Mouse (Mus musculus) kidney, embryonic 15.5 days (tissue): ENCODE measurements at regions not wholly inside any gene's neighbourhood (a gene's known extent, or its start where the extent isn't known, plus 50 kb on each side); places are given as distances from the start of the nearest gene placed in this dataset.
A peak's percentile ranks its signal among the peaks of the same experiment; 100 is the strongest.

Source experiments
- ATAC-seq: fragments of 200-750 bp; cut with Nextera tagmentation; replicated peaks from 2 replicates; pipeline ENCODE4 v1.8.0; 2017; ENCODE audit warnings: moderate TSS enrichment; ENCODE audit not compliant: low FRiP score
- H3K27ac ChIP-seq: fragments of 300-500 bp; sonication (generic); 2 replicates; pipeline ENCODE4 v1.5.1; 2015; ENCODE audit warnings: mild to moderate bottlenecking, inconsistent platforms
- H3K27me3 ChIP-seq: fragments of 300-500 bp; sonication (generic); 2 replicates; pipeline ENCODE4 v1.6.1; 2015; ENCODE audit warnings: inconsistent platforms
- H3K36me3 ChIP-seq: fragments of 300-500 bp; sonication (generic); 2 replicates; pipeline ENCODE4 v1.6.1; 2015; ENCODE audit warnings: inconsistent platforms
- H3K4me1 ChIP-seq: fragments of 300-500 bp; sonication (generic); 2 replicates; pipeline ENCODE4 v1.6.1; 2015; ENCODE audit warnings: inconsistent platforms
- H3K4me2 ChIP-seq: fragments of 300-500 bp; sonication (generic); 2 replicates; pipeline ENCODE4 v1.6.1; 2015; ENCODE audit warnings: moderate library complexity, mild to moderate bottlenecking, inconsistent platforms
- H3K4me3 ChIP-seq: fragments of 300-500 bp; sonication (generic); replicated peaks from 2 replicates; pipeline ENCODE4 v1.5.1; 2015; ENCODE audit warnings: mild to moderate bottlenecking, inconsistent platforms
- H3K9ac ChIP-seq: fragments of 300-500 bp; sonication (generic); 2 replicates; pipeline ENCODE4 v1.6.1; 2015; ENCODE audit warnings: mild to moderate bottlenecking, inconsistent platforms
- H3K9me3 ChIP-seq: fragments of 300-500 bp; sonication (generic); replicated peaks from 2 replicates; pipeline ENCODE4 v1.6.1; 2016; ENCODE audit warnings: inconsistent platforms
- WGBS: fragments of 180-500 bp; shearing (Covaris S2); methylation state at CpG from one replicate; pipeline ENCODE4 v1.1.7; 2015; ENCODE audit warnings: mixed read lengths; 5-methylcytosine and 5-hydroxymethylcytosine counted together

DNA sequence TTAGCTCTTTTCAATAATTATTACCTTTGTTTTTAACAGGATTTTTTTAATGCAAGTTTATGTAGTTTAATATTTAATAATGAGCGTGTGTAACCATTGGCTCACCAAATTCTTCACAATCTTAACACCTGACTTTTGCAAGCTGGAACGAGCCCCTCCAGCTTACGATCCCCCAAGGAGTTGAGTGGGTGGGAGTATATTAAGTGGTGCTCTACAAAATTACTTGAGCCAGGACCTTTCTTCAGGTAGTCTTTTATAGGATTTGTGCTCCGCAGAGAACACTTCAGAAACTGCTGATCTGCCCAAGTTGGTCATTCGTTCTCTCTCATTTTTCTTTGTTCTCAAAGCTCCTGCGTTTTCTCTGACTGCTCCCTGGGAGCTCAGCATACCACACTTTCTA is 144.5 kb upstream of the Tab2 start:
- no peak overlapping the region for H3K4me3 ChIP-seq
- WGBS, result 66% methylated on average over 6 of the region's 6 CpGs
- no peak overlapping the region for H3K9ac ChIP-seq
- no peak overlapping the region for H3K27ac ChIP-seq
- H3K36me3 ChIP-seq, result no peaks in the 10 kb centered on the region
- H3K27me3 ChIP-seq, result no peaks in the 10 kb centered on the region
- H3K9me3 ChIP-seq, result peaks cover 8% of the 10 kb centered on the region; the same call in 1 of the 2 replicates
- H3K4me1 ChIP-seq, result no peaks in the 10 kb centered on the region
- ATAC-seq, result no peak
- H3K4me2 ChIP-seq, result no peak overlapping the region

DNA sequence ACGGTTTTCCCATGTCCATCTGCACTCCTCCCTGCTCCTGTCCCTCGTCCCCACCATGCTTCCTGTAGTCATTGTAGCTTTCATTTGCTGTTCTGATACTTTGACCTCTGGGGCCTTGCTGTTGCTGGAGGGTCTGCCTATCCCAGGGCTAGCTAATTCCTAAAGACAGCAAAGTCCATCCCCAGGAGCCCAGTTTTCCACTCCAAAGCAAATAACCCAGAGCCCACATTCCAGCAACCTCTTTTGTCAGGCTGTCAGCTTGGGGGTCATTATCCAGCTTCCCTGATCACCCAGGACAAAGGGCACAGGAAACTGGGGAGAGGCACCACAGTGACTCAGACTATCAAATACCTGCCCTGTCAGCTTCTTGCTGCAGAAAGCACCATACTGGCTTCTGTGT is 139.9 kb upstream of the Tab2 start:
- Histone ChIP-seq H3K9me3 (no peaks in the 10 kb centered on the region; the same call in 1 of the 2 replicates), H3K4me1 (no peaks in the 10 kb centered on the region), H3K27me3 (no peaks in the 10 kb centered on the region), H3K4me3 (no peak overlapping the region), H3K9ac (no peak overlapping the region), H3K36me3 (no peaks in the 10 kb centered on the region), H3K4me2 (no peak overlapping the region), H3K27ac (no peak overlapping the region)
- 35% methylated on average over 2 of the region's 2 CpGs for WGBS
- ATAC-seq, result 0 out of 2 replicates have a peak, but pooled peaks have one; percentile 22

DNA sequence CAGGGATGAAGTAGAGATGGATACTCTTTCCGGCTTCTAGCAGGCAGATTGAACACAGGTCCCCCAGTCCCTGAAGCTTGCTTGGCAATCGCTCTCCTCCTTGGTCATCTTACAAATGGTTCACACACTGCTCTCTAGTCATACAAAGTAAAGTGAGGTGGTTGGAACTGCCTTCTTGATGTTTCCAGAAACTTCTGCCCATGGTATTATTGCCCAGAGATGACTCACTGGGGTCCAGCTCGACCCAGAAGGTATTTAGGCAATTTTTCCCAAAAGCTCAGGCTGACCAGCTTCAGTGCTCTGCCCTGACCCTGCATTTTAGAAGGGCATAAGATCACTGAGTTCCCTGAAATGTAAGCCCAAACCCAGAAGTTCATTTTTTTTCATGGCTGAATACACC is 139.2 kb upstream of the Tab2 start:
- ATAC-seq, result no peak
- no peak overlapping the region for H3K4me2 ChIP-seq
- H3K36me3 ChIP-seq, result no peaks in the 10 kb centered on the region
- no peak overlapping the region for H3K9ac ChIP-seq
- H3K4me3 ChIP-seq, result no peak overlapping the region
- H3K9me3 ChIP-seq, result no peaks in the 10 kb centered on the region; the same call in 1 of the 2 replicates
- H3K4me1 ChIP-seq, result no peaks in the 10 kb centered on the region
- H3K27me3 ChIP-seq, result no peaks in the 10 kb centered on the region
- WGBS, result 88% methylated on average over 3 of the region's 3 CpGs
- H3K27ac ChIP-seq, result no peak overlapping the region

DNA sequence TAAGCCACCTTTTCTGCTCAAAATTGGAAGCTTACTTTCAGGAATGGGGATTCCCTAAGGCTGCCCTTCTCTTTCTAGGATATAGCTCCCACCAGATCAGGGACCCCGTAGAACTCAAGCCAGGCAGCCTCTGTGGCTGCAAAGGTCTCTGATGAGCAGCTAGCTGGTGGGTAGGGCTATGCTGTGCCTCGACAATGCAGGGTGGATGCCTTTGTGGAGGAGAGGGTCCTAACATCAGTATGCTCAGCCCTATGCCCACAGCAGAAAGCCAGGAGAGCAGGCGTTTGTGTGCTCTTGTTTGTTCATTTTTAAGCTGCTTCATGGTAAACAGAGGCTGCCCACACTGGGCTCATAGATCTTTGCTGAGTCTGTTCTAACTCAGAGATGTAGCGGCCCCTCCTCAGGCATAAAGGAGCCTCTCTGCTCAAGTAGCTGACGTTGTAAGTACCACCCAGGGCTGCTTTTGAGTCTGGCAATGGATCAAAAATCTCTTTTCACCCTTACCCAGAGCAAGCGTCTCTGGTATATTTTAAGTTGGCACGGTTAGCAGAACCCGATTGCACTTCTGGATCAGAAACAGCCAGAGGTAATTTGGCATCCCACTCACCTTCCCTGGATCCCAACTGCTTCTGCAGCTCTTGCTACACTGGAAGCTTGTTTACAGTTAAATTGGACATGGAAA is 136.0 kb upstream of the Tab2 start:
- H3K4me1 ChIP-seq, result peaks cover 9% of the 10 kb centered on the region; the same call in 1 of the 2 replicates
- no peak overlapping the region for H3K9ac ChIP-seq
- H3K4me2 ChIP-seq, result no peak overlapping the region
- no peaks in the 10 kb centered on the region for H3K9me3 ChIP-seq
- H3K4me3 ChIP-seq, result no peak overlapping the region
- no peaks in the 10 kb centered on the region for H3K27me3 ChIP-seq
- H3K27ac ChIP-seq, result no peak overlapping the region
- no peaks in the 10 kb centered on the region for H3K36me3 ChIP-seq
- WGBS, result 71% methylated on average over 8 of the region's 8 CpGs
- ATAC-seq, result no peak

DNA sequence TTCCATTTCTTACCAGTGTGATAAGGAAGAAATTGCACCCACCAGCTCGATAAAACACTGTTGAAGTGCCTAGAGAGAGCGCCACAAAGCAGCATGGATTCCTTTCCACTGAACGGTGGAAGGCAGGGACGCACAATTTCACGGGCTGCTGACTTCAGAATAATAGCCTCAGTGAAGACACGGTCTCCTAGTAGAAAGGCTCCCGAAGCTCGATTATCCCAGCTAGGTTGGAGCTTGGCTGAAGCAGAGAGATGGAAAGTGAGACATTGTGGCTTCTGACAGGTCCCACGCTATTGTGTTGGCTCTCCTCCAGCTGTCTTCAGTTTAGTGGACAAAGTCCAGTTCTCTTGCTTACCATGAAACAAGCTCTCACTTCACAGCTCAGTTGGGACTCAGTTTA is 133.3 kb upstream of the Tab2 start:
- Histone ChIP-seq H3K36me3 (no peaks in the 10 kb centered on the region), H3K27me3 (no peaks in the 10 kb centered on the region), H3K4me1 (peaks cover 9% of the 10 kb centered on the region; the same call in 1 of the 2 replicates), H3K4me2 (peak overlapping the region; percentile 18; the same call in 1 of the 2 replicates), H3K27ac (peak overlapping the region; percentile 49), H3K4me3 (no peak overlapping the region), H3K9me3 (no peaks in the 10 kb centered on the region), H3K9ac (no peak overlapping the region)
- peak; percentile 81 for ATAC-seq
- WGBS, result 18% methylated on average over 9 of the region's 9 CpGs

DNA sequence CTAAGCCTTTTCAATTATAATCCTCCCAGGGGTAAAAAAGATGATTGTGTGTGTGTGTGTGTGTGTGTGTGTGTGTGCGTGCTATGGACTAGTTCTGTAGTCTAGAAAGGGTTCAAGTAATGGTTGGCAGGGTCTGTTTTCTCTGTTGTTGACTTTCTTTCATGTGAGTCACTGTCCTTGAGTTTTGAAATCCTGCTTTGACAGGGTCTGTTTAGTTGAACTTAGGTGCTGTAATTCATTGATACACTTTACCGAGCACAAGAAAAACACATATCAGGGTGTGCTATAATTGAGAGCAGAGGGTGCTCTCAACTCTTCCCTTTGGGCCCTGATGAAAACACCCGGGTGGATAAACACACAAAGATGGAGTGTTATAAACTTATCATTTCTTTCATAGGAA is 132.7 kb upstream of the Tab2 start:
- no peak overlapping the region for H3K9ac ChIP-seq
- H3K27ac ChIP-seq, result peak overlapping the region; percentile 49; the same call in 1 of the 2 replicates
- H3K4me2 ChIP-seq, result no peak overlapping the region
- H3K9me3 ChIP-seq, result no peaks in the 10 kb centered on the region
- H3K4me3 ChIP-seq, result no peak overlapping the region
- WGBS, result 40% methylated on average over 3 of the region's 3 CpGs
- peaks cover 9% of the 10 kb centered on the region; the same call in 1 of the 2 replicates for H3K4me1 ChIP-seq
- no peaks in the 10 kb centered on the region for H3K36me3 ChIP-seq
- ATAC-seq, result peak; percentile 60; the same call in 1 of the 2 replicates
- no peaks in the 10 kb centered on the region for H3K27me3 ChIP-seq

DNA sequence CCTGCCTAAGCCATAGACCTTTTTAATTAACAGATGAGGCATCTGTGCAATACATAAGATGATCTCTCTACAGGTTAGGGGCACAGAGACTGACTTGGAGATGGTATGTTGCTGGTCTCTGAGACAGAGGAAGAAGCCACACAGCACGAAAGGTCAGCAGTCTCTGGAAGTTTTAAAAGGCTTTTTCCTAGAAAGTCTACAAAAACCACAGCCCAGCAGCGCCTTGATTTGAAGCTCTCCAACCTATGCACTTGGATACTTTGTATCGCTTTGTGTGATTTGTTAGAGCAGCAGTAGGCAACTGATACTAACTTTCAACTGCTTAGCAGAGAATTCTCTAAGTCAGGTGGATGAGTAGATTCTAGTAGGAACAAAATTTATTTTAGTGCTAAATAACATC is 132.3 kb upstream of the Tab2 start:
- no peaks in the 10 kb centered on the region for H3K27me3 ChIP-seq
- 93% methylated on average over 3 of the region's 3 CpGs for WGBS
- H3K27ac ChIP-seq, result no peak overlapping the region
- no peaks in the 10 kb centered on the region for H3K36me3 ChIP-seq
- ATAC-seq, result no peak
- no peaks in the 10 kb centered on the region for H3K9me3 ChIP-seq
- H3K4me3 ChIP-seq, result no peak overlapping the region
- H3K4me1 ChIP-seq, result peaks cover 9% of the 10 kb centered on the region; the same call in 1 of the 2 replicates
- no peak overlapping the region for H3K9ac ChIP-seq
- no peak overlapping the region for H3K4me2 ChIP-seq

DNA sequence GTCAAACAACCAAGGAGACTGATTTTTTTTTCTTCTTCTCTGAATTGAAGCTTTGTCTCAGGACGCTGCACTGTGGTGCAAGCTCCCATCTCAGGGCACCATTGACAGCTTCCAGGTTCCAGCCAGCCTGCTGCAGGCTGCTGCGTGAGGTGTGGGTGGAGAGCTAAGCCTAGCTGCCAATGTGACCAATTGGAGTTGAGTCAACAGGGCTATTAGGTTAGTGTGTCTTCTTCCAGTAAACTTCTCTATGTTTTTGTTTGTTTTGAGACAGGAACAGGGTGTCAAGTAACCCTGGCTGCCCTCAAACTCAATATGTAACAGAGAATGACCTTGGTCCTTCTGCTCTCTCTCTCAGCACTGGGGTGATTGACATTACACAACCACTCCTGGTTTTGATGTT is 131.1 kb upstream of the Tab2 start:
- Histone ChIP-seq H3K36me3 (no peaks in the 10 kb centered on the region), H3K9ac (no peak overlapping the region), H3K4me2 (no peak overlapping the region), H3K27me3 (no peaks in the 10 kb centered on the region), H3K4me1 (peaks cover 9% of the 10 kb centered on the region; the same call in 1 of the 2 replicates), H3K27ac (no peak overlapping the region), H3K4me3 (no peak overlapping the region), H3K9me3 (no peaks in the 10 kb centered on the region)
- no peak for ATAC-seq
- WGBS, result 41% methylated on average over 2 of the region's 2 CpGs

DNA sequence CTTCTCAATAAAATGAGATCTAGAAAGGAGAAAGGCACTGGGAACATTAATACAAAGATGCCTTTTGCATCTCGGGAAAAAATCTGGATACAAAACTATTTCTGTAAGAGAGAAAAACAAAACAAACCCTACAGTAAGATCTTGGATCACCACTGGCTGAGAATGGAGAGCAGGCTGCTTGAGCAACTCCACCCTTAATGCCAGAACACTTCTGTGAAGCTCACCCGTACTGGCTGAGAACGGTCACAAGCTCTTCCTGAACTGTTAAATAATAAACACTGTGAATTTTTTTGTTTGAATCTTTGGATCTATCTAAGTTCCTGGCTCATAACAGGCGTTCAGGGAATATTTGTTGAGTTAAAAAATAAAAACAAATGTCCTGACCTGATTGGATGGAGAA is 130.4 kb upstream of the Tab2 start:
- H3K9me3 ChIP-seq, result no peaks in the 10 kb centered on the region
- no peak overlapping the region for H3K27ac ChIP-seq
- 81% methylated on average over 4 of the region's 4 CpGs for WGBS
- H3K27me3 ChIP-seq, result no peaks in the 10 kb centered on the region
- ATAC-seq, result no peak
- no peak overlapping the region for H3K9ac ChIP-seq
- peaks cover 9% of the 10 kb centered on the region; the same call in 1 of the 2 replicates for H3K4me1 ChIP-seq
- no peaks in the 10 kb centered on the region for H3K36me3 ChIP-seq
- H3K4me2 ChIP-seq, result no peak overlapping the region
- H3K4me3 ChIP-seq, result no peak overlapping the region

DNA sequence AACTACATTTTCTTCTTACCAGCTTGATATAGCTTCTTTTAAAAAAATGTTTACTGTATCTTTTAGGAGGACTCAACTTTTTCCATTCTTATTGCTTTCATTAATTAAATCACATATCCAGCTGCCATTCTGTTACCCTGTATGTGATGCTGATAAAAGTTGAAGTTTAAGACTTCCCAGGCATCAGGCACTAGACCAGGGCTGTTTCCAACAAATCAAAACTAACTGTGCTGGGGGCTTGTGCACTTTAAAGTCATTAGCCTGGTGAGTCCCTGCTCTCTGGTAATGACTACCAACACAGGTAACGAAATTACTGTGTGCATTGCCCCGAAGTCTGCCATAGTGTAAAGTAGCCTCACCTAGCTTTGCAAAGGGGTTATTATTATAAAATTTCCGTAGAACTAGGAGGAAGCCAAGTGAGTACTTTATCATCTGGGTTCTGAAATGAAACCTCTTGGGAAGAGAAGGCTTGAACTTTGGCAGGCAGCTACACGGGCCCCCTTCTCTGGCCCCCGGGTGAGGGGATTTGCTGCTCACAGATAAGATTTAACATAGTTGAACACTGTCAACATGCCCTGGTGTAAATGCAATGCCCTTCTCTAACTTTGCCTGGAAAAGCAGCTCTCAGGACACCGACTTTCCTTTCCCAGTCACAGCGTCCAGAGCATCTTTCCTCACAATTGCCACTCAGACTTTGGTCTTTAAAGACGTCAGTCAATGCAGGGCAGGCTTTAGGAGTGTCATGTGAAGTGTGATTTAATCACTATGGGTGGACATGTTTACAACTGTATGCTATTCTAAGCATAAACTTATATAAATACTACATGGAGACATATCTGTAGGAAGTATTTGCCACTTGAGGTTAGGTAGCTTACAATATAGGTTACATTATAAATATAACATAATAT is 122.1 kb upstream of the Tab2 start:
- Histone ChIP-seq H3K9me3 (no peaks in the 10 kb centered on the region), H3K27ac (no peak overlapping the region), H3K4me2 (no peak overlapping the region), H3K9ac (no peak overlapping the region), H3K4me3 (no peak overlapping the region), H3K4me1 (no peaks in the 10 kb centered on the region), H3K27me3 (no peaks in the 10 kb centered on the region), H3K36me3 (no peaks in the 10 kb centered on the region)
- WGBS, result 60% methylated on average over 8 of the region's 8 CpGs
- no peak for ATAC-seq

DNA sequence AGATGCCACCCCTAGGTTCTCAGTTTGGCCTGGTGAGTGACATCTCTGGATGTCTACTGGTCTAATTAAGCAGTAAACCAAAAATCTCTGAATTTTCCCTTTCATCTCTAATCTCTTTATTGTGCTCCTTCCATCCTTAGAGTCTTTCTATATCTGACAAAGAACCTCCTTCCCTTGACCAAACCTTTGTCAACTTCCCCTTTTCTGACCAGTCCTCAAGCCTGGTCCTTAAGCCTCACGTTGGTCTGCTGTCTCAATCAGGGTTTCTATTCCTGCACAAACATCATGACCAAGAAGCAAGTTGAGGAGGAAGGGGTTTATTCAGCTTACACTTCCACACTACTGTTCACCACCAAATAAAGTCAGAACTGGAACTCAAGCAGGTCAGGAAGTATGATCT is 116.4 kb upstream of the Tab2 start:
- Histone ChIP-seq H3K4me2 (no peak overlapping the region), H3K36me3 (no peaks in the 10 kb centered on the region), H3K4me3 (no peak overlapping the region), H3K4me1 (peaks cover 7% of the 10 kb centered on the region; the same call in 1 of the 2 replicates), H3K27ac (no peak overlapping the region), H3K27me3 (no peaks in the 10 kb centered on the region), H3K9me3 (no peaks in the 10 kb centered on the region), H3K9ac (no peak overlapping the region)
- WGBS, result 85% methylated on average over 1 of the region's 1 CpGs
- no peak for ATAC-seq

DNA sequence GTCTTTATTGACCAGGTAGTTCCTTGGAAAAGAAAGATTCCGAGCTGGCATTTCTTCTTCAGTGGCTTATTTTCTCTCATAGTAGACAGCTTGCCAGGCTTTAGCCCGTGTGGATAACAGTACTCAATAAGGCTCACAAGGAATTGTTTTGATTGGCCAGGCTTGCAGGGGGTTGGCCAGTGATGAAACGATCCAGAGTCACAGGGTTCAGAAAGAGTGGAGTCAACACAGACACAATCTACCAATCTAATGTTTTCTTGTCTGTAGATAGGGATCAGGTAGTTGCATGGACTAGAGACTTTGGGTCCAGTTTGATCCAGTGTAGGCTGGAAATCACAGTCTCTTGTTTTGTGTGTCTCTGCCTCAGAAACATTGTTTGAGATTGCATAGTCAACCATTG is 115.8 kb upstream of the Tab2 start:
- no peak for ATAC-seq
- Histone ChIP-seq H3K27me3 (no peaks in the 10 kb centered on the region), H3K36me3 (no peaks in the 10 kb centered on the region), H3K4me3 (no peak overlapping the region), H3K4me1 (peaks cover 7% of the 10 kb centered on the region; the same call in 1 of the 2 replicates), H3K9me3 (no peaks in the 10 kb centered on the region), H3K9ac (no peak overlapping the region), H3K27ac (no peak overlapping the region), H3K4me2 (no peak overlapping the region)
- WGBS, result 54% methylated on average over 3 of the region's 3 CpGs
